Mouse (Mus musculus) granulocyte monocyte progenitor cell, adult 5-6 weeks (primary cell): ENCODE results near the gene Hmcn1. TPM values are rescaled to one million over a fixed set of nuclear protein-coding genes. Genes with fewer than 3 reads are reported as not detected.

Source experiments
- ATAC-seq: replicated peaks from 2 replicates; pipeline ENCODE4 v1.8.0; 2016; ENCODE audit warnings: mild to moderate bottlenecking, moderate TSS enrichment, inconsistent platforms; ENCODE audit not compliant: poor library complexity, severe bottlenecking
- total RNA-seq, 2 experiments: library from RNA; stranded (forward) in 1 of 2; stranded (reverse) in 1 of 2; fragments of 200-712, 200-1000 nt in 1 of 2; fragments of >200 nt in 1 of 2; fragmentation: Nextera tagmentation in 1 of 2; gene quantifications; 2 replicates each; pipeline ENCODE4 v1.2.3; 2014 to 2017

Hmcn1 gene
- total RNA-seq, 2 experiments from 2014 or later: not detected

DNA sequence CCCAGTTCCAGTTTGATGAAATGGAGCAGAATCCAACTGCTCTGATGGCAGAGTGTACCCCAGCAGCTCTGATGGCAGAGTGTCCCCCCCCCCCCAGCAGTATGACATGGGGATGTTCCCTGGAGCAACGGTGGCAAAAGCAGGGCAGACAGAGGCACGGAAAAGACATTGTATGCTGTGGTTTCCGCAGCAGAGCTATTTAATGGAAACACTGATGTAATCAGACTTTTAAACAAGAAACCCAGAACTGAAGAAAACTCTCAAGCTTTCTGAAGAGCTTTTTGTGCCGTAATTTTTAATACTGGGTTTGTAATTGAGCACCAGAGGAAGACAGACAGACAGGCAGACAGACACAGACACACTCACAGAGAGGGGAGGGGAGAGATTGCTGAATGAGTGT, 426.9 kb downstream of the Hmcn1 start:
- ATAC-seq: no peak

DNA sequence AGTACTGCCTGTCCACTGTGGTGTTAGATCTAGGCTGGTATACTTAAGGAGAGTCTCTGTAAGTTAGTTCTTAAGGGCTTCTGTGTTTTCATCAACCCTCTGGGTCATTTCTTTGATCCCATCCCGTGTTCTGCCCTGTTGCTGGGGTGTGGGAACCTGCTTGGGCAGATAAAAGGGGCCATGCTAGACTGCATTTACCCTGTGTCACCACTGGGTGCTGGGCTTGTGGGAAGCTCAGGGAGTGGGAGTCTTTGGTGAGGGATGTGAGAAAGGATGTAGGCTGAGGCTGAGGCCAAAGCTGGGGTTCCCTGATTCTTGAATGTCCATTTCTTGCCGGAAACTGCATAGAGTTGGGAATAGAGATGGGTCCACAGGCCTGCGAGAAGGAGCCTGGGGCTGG, 436.6 kb downstream of the Hmcn1 start:
- no peak for ATAC-seq

DNA sequence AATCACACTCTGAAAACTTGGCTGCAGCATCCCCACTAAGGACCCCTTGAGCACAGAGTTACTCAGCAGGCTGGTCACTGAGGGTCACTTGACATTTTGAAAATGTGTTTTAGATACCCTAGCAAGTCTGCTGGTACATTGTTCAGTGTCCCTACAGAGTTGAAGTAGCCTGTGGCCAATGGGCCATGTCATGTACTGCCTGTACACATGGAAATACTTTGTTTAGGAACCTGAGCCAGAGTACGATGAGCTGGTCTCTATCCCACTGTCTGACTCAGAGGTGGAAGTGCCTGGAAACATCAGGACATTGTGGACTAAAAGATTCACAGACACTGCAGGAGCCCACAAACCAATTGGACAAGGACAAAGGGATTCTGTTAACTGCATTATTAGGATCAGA, 441.8 kb downstream of the Hmcn1 start:
- no peak for ATAC-seq

DNA sequence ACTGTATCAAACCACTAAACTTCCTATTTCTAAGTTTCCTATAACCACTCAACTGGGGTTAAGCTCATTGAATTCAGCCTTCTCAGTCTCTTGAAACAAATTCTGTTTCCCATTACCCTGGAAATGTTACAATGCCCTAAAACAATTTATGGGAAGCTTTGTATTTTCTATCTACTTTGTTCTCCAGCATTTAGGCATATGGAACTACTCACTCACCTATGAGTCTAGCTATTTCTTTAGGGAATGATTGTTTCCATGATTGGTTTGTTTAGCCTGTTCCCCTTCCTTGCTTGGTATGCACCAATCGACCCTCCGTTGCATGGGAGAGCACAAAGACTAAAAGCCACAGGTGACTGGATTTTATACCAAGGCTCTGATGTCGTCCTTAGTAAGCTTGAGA, 446.8 kb downstream of the Hmcn1 start:
- no peak for ATAC-seq

DNA sequence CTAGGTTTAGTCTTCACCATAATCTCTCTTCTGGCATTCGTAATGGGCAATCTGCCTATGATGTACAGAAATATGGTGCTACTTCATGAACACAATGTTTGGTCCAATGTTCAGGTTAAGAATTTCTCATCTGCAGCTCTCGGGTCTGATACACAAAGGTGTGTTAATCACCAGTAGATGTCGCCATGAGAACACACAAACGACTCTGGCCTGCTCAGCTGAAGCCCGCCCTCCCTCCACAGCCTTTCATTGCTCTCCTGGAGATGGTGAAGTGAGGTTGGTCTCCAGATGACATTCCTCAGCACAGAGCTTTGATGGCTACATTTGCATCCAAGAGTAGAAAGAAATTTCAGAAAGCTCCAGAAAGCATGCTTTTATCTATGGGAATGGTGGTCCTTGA, 453.0 kb downstream of the Hmcn1 start:
- ATAC-seq: peak; percentile 63; the same call in 1 of the 2 replicates

DNA sequence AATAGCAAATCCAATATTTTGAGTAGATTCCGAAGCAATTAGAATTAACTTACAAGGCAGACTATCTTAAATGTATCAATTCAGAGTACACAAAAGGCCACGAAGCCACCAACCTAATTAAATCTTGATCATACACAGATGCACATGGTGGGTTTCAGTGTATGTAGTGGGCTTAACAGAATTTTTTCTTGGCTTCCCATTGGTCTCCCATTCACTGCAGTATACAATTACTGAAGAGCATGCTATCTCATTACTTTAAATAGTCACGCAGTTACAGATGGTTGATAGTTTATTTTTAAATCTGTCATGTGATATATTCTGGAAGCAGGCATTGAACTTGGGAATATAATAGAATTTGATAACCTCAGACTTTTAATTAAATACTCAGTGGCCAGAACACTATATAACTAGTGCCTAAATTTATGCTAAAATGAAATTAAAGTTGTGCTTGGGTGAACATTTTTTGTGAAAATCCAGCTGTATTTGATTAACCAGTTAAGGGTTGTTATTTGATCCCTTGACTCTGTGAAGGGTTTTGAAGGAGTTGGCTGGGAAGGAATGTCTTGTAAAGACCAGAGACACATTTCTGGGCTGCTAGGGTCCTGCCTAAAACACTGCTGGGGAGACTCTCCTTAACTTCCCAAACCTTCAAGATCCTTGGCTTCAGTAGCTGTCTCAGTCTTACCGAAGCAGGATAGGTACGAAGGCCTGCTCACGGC, 455.7 kb downstream of the Hmcn1 start:
- no peak for ATAC-seq

DNA sequence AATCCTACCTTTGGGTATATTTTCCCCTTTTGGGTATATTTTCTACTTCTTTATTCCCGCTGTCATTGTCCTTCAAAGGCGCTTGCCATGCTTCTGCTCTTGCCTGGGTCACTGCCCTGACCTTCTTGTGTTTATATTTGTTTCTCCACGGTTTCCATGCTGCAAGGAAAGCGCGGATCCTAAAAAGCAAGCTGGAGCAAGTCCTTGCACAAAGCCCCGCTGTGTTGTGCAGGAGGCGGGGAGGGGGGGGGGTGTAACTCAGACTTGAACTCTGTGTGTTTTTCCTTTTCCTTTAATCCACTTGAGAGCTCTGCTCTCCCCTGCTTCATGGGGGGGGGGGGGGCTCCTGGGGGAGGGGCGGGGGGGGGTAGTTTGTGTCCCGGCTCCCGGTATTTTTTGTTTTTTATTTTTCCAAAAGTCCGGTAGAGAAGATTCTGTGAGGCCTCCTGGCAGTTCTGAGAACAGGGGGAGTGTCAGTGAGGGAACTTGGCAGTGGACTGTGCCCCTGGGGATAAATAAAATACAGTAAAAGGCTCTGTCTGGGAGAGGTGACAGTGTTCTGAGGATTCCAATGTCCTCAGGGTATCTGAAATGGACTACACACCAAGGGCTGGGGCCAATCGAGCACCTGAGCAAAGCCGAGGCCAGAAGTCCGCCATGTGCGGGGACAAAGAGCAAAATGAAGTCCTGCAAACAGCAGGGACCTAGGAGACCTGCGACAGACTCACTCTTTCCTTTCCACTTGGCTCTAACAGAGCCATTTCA, 457.3 kb downstream of the Hmcn1 start:
- no peak for ATAC-seq

DNA sequence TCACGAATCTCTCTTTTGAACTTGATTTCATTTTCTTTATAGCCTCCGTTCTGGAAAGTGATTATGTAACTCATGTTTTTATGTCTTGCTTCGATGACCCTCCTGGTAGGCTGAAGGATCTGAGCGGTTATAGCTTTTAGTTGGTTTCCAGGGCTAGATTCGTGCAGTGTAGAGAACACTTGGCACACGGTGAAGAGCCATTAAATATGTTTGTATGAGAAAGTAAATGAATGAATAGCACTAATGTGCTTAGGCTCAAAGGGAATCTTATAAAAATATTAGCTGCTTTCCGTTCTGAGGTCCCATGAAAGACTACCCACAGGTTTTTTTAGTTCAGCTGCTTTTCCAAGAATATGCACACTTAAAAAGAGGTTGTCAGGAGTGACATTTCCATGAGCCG, 458.6 kb downstream of the Hmcn1 start:
- ATAC-seq: no peak

DNA sequence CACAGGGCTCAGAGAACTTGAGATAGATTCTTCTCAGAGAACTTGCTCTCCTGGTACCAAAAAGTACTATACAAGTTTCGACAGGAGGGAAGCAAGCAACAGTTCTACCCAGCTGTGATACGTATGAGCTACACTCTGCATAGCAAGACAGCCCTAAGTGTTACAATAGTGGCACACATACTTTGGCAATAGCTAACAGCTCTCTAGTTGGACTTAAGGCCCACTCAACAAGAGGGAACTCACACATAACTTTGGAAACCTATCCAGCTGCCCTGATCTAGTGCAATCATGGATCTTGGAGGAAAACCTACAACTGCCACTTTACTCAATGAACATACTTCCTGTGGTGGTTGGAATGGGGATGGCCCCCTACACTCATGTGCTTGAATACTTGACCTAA, 480.2 kb downstream of the Hmcn1 start:
- no peak for ATAC-seq

Other genes with a start within 250 kb of the Hmcn1 start
- not detected in 2 replicates for gene Gm47985, start 189.1 kb upstream of the Hmcn1 start, total RNA-seq (2014; fragmentation: Nextera tagmentation)
- gene Gm47985, start 189.1 kb upstream of the Hmcn1 start, total RNA-seq (2017): not detected in 2 replicates
- gene Gm8947, start 198.9 kb upstream of the Hmcn1 start, total RNA-seq (2014; fragmentation: Nextera tagmentation): not detected in 2 replicates
- 0.47 TPM in 1 of 2 replicates, not detected in the other for gene Gm8947, start 198.9 kb upstream of the Hmcn1 start, total RNA-seq (2017)
- gene Gm47995, start 205.0 kb upstream of the Hmcn1 start, total RNA-seq (2014; fragmentation: Nextera tagmentation): not detected in 2 replicates
- not detected in 2 replicates for gene Gm47995, start 205.0 kb upstream of the Hmcn1 start, total RNA-seq (2017)
- gene 3110040M04Rik, start 210.7 kb upstream of the Hmcn1 start, total RNA-seq (2014; fragmentation: Nextera tagmentation): not detected in 2 replicates
- gene 3110040M04Rik, start 210.7 kb upstream of the Hmcn1 start, total RNA-seq (2017): not detected in 2 replicates
- not detected in 2 replicates for gene Gm47996, start 216.7 kb upstream of the Hmcn1 start, total RNA-seq (2014; fragmentation: Nextera tagmentation)
- gene Gm47996, start 216.7 kb upstream of the Hmcn1 start, total RNA-seq (2017): not detected in 2 replicates